Mouse (Mus musculus) mouse trophoblast stem cell (cell line): ENCODE results near the gene Gm20388.

Experiments used
- in situ Hi-C, 2 experiments: fragments of 300-500 bp; cut with MseI, MboI; formaldehyde crosslinking; loops; 2 replicates in 1 of 2; 3 replicates in 1 of 2; pipeline ENCODE4 v1.15.1; 2025

The Gm20388 gene

DNA sequence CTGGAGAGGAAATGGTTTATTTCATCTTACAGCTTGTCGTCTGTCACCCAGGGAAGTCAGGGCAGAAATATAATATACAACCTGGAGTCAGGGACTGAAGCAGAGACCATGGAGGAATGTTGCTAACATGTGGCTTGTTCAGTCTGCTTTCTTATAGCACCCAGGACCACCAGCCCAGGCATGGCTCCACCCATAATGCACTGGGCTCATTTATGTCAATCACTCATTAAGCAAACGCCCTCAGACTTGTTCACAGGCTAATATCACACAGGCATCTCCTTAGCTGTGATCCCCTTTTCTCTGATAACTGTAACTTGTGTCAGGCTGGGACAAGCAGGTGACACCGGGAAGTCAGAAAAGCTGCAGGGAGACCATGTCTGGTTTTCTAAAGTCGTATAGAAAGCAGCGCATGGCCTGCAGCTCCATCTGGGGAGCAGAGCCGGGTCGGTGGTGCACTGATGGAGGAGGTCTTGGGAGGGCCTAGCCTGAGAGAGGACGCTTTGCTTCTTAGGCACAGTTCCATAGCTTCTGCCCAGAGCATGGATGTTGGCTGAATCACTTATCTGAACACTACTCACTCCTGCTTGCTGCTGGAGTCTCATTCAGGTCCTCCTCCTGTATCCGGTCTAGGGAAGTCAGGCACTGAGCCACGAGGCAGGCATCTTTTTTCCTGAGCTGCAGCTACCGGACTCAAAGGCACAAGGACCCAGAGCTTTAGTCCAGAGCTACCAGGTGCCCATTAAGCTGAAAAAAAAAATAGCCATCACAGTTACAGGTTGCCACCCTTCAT, 1252.5 kb downstream of the Gm20388 start:
- in situ Hi-C loops = no loop called here

DNA sequence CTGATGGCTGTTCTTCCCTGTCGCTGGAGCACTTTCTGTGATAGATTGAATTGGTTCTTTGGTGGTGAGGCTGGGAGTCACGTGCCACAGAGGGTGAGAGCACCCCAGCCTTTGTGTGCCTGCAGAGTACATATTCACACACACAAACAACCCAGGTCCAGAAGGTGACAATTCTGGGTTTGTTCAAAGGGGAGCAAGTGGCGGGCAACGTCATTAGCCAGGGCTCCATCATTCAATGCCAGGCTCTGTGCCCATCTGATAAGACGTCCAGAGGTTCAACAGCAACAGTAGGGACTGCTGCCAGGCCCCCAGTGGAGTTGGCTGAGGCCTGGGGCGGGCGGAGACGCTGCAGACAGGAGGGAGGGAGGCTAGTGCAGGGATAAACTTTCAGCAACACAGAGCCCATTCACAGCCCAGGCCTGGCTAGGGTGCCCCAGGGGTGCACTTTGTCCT, 1253.4 kb downstream of the Gm20388 start:
- in situ Hi-C loops = no loop called here

DNA sequence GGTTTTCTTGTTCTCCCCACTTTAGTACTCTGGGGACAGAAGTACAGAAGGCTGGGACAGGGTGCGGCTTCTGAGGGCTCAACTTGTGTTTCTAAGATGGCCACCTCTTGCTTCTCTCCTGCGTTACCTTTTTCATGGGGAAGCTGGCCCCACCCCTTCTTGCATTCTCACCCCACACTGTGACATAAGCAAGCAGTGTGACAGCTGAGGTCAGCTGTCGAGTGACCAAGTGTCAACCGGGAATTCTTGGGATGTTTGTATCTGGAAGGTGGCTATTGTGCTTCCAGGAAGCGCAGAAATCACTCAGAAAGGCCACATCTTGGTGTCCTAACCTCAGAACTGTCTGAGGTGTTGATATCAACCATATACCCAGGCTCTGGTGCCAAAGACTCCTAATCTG, 1257.4 kb downstream of the Gm20388 start:
- in situ Hi-C loops = no loop called here

DNA sequence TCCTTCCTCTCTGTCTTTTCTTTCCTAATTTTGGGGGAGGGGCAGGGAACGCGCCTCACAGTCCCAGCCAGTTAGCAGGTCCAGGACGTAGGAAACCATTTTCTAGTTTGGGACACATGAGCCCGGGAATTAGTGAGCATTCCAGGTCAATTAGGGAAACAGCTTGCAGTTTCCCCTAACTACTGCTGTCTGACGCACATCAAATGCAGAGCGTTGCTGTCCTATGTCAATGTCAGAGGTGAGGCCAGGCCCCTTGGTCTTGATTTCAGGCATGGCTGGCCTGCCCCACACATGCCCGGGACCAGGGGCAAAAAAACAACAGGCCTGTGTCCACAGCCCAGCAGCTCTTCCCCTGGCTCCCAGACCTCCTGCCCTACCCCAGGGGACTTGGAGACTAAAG, 1259.5 kb downstream of the Gm20388 start:
- in situ Hi-C loops = no loop called here

DNA sequence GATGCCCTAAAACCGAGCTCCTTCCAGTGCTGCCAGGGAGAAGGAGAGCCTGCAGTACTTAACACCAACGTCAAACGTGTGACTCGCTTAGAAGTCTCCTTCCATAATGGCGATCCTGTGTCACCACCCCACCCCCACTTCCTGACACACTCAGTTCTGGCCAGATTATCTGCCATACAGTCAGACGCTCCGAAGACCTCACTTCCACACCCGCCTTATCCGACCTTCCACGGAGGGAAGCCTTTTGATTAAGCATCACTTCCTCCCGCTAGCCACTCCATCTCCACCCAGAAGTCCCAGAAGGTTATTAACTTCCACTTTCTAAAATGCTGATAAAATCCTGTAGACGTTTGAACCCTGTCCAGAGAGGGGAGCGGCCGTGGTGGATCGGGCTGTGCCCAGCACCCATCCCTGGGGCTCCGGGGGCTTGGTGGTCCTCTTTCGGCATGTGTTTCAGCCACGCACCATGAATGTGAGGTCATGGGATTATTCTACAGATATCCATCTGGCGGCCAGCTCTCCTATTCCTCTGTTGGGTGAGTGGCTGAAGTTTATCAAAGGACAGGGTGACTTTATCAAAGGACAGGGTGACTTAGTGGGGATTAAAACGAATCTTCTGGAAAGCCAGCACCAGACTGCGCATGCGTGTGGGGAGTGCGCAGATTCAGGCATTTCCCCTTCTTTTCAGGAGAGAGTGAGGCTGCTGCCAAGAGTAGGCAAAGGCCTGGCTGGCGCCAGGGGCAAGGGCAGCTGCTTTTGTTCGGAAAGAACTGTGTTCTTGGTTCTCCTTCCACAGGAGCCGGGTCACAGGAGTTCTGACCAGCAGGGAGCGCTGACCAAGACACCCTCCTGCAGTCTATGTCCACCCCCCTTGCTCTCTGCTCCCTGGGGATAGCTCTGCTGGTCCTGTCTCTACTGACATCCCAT, 1260.2 kb downstream of the Gm20388 start:
- in situ Hi-C loops = no loop called here

DNA sequence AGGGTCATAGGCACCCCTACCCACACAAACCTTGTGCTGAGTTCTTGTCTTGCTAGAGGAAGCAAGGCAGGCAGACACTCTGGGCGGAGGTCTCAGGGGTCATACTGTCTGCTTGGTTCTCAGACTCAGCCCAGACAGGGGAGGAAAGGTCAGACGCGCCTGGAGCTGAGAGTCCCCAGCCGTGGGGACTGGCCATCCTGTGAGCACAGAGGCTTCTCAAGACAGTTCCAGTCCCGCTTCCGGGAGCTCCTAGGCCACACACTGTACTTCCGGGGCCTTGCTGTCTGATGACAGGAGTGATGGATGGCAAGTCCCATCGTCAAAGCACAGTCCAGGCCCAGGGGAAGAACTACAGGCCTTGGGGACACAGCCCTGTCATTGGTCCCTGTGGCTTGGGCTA, 1261.9 kb downstream of the Gm20388 start:
- in situ Hi-C loops = no loop called here

DNA sequence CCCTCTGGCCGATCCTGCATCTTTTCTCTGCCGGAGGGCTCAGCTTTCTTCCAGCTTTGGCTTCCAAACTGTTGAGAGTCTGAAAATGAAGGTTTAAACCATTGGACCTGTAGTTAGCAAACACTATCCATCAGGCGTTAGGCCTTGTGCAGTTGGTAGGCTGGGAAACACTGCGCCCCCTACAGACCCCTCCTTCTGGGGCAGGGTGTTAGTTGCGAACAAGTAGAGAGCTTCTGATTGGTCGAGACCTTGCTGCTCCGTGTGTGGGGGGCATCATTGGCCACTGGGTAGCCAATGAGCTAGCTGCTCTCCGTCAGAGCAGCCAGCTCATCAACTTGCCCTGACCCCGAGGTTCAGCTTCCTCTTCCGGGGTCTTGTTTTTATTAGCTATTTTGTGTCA, 1263.5 kb downstream of the Gm20388 start:
- in situ Hi-C loops = no loop called here

DNA sequence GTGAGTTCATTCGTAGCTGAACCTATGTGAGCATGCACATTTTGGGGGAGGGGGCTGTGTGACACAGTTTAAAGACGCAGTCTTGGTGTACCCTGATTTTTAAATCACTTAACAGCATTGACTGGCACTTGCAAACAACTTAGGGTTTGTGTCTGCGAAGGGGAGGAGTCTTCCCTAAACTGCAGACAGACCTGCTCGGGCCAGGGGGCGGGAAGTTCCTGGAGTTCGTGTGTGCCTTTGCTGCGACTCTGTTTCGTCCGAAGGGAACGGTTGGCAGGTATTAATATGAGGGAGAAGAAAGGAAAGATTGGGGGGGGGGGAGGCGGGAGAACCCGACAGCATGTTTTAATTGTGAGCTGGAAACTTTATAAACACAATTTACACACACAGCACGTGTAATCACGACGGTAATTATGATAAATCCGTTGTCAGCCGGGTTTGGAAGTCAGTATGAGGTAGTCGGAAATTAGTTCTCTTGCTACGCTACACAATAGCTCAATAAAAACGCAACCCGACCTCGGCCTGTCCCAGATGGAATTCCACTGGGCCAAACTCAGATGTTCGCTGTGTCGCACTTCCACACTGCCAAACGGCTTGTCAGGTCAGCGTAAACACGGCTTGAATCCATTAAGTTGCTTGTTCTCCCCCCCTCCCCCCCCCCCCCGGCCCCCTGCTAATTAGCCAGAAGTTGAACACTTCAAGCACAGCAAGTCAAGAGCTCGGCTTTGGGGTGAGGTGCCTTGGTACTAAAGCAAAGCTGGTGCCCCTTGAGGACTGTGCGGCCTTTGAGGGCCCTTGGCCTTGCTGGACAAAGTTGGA, 1264.3 kb downstream of the Gm20388 start:
- in situ Hi-C loops = no loop called here

DNA sequence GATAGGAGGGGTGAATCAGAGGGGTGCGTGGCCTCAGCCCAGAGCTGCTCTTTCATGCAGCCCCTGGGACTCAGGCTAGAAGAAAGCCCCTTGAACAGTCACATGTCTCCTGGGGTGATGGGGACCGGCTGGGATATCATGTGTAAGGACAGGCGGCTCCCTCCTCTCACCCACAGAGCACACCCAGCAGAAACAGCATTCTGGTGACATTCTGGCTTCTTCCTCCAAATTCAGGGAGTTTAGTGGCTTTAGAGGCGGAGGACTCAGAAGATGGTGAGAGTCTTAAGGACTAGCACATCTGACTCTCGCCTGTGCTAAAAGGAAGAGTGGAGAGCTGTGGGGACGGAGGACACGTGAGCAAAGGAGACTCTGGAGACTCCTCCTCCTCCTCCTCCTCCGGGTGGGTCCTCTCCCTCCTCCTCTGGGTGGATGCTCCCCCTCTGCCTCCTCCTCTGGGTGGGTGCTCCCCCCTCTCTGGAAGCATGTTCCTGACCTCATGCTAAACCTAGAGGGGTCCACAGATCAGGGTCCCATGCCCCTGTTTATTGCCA, 1265.0 kb downstream of the Gm20388 start:
- in situ Hi-C loops = no loop called here

DNA sequence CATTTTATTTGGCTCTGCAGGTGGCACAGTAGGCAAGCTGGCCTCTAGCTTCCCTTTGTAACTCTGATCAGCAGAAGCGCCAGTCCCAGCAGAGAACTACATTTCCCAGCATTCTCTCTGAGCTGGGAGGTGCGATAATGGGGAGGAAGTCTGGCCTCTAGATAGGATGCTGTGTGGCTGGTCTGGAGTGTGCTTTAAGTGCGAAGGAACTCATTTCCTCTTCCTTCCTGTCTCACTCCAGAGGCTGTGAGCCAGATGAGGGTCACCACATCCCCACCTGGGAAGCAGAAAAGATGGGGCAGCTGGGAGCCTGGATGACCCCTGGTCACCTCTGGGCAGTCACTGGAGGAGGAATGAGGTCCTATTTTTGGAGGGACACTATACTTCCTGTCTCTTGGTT, 1265.7 kb downstream of the Gm20388 start:
- in situ Hi-C loops = no loop called here

DNA sequence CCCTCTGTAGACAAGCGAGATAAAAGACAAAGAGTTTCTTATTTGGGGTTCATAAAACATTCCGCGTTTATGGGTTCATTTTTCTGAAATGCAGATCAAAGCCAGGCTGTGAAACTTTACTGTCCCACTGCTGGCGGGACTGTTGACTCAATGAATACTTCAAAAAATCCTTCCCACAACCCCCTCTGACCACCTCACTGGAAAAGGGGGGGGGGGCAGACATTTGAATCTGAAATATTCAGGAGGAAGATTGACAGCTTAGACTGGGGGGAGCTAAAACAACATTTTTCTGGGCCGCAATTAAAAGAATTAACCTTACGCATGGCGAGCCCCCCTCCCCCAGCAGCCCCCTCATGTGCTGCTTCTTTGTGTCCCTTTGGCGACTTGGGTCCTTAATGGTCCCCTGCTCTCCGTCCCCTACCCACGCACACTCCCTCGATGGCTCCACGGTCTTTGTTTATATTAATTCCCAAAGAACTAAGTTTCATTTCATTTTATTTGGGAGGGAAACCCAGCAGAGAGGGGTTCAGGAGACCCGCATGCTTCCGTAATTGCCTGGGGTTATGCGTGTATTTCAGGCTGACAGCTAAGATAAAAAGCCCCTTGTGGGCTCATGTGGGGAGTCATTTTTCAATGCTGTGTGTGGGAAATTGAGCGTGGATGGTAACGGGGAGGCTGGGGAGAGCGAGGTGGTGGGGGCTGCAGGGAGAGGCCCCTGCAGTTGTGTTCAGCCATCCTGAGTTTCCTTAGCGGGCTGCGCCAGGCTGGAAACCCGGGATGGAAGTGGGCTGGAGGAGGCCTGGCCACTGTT, 1270.0 kb downstream of the Gm20388 start:
- in situ Hi-C loops = no loop called here

DNA sequence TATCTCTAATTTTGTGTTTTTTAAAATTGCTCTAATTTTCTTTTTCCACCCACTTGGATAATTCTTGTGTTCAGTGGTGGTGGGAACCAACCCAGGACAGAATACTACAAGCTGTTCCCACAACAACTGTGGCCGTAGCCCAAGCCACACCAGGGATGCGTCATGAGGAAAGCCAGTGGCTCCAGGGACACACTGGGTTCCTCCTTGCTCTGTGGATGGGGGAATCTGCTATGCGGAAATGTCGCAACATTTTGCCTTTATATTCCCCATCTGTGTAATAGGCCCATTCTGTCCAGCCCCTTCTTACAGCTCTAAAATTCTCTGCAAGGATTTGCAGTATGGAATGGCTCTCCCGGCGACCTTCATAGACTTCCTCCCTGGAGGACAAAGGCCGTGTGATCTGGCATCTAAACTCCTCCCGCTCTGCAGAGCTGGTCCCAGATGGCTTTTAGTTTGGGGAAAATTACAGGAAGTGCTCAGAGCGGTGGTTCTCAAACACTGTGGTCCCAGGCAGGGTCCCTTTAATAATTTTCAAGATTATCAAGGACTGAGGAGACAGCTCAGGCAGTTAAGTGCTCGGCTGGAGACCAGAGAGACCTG, 1270.7 kb downstream of the Gm20388 start:
- in situ Hi-C loops = no loop called here

DNA sequence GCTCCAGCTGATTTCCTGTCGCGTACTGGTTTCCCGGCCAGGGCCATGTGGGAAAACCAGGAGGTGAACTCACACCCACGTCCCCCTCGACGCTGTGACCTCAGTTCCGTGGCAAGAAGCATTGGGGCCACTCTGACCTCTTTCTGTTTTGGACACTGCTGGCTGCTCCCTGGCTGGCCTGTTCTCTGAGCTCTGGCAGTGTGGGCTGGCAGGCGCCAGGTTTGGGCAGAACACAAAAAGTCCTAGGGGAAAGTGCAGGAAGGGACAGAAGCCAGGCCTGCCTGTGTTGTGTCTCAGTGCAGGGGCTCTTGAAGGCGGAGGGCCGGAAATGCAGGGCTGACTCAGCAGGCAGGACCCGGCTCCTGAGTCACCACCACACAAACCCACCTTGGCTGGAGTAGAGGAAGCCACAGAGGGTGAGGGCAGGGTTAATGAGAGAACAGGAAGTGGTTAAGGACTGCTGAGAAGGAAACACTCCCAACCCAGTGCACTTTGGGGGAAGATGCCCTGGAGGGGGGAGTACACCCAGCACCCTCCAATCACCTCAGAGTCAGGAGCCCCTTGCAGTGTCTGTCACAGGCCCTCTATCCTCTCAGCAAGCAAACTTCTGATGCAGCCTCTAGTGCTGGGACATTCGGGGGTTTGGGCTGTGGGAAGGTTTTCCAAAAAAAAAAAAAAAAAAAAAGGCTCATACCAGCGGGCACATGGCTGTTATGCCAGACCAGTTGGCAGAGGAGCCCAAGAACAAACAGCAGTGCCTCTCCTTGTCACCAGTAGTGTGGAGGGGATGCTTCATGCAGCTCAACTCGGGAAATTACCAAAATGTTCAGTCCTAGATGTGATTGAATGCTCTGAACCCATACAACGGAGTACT, 1277.1 kb downstream of the Gm20388 start:
- in situ Hi-C loops = no loop called here

DNA sequence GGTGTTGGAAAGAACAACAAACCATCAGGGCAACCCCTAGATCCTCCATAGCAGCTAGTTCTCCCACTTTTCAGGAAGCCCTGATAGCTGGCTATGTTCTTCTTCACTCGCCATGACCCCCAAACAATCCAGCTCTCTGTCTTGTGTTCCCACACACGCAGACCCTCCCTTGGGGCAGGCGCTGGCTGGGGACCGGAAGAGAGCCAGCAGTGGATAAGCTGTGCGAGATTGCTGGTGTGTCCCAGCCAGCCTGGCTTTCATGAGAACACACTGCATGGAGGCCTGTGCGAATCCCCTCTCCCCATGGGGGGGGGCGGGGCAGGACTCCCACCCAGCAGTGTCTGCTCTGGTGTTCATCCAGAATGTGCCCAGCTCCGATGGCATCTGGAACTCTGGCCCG, 1278.4 kb downstream of the Gm20388 start:
- in situ Hi-C loops = no loop called here

DNA sequence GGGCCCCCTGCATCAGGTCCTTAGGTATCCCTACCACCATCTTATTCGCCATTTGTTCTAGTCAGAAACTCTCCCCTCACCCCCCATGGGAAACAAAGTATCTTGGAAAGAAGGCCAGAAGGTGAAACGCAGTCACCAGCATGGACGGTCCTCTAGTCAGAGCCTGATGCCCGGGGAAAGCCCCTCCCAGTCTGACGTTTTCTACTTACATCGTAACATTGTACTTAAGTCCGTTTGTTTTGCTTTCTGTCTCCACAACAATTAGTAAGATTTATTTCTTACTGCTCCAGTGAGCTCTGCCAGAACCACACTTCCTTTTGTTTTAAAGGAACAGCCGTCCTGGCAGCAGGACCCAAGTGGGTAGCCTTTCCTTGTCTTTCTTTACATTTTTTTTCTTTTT, 1281.8 kb downstream of the Gm20388 start:
- in situ Hi-C loops = no loop called here

DNA sequence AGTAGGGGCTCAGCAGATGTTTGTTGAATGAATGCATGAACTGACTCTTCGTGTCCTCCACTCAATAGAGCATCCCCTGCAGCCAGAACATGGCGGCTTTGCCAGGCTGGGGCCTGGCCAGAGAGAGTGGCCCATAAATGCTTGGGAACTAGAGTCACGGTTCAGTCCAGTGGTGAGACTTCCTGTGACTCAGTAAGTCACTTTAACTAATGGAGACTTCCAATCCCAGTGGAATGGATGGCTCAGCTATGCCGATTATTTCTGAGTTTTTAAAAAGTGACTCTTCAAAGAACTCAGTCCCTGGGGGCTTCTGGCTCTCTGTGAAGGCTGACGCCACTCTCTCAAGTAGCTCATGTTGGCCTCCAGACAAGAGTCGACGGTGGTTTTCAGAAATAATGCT, 1285.3 kb downstream of the Gm20388 start:
- in situ Hi-C loops = no loop called here

DNA sequence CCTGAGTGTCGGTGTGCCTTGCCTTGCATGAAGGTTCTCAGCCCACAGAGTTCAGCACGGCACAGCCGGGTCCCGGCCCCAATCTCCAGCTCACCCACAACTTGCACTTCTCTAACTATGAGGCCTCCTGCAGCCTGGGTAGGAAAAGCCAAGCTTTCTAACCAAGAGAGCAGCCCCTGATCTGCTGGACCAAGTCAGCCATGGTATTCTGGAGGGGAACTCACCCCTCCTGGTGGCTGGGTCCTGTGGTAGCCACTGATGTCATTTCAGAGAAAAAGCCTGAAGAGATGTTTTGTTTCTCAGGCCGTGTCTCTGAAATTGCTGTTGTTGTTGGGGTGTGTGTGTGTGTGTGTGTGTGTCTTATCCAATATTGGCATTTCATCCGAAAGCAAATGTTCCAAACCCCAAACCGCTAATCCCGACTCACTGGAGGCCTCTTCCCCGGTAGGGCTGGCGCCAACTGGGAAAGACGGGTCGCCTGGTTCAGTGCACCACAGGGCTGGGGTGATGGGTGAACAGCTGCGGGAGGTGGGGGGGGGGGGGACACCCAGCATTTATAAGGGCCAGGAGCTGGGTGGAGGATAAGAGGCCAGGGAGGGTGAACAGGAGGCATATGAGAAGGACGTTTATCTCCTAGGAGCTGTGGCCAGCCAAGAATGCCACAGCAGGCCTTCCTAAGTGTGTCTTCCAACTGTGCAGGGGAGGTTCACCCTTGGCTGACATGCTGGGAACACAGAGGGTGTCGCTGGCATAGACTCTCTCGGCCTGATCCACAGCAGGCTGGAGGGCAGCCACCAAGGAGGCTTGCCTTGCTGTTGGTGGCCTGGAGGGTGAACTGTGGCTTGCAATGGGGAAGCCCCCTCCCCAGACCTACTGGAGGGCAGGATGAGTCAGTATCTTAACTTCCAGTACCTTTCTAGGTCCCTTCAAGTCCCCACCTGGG, 1286.4 kb downstream of the Gm20388 start:
- in situ Hi-C loops = no loop called here

DNA sequence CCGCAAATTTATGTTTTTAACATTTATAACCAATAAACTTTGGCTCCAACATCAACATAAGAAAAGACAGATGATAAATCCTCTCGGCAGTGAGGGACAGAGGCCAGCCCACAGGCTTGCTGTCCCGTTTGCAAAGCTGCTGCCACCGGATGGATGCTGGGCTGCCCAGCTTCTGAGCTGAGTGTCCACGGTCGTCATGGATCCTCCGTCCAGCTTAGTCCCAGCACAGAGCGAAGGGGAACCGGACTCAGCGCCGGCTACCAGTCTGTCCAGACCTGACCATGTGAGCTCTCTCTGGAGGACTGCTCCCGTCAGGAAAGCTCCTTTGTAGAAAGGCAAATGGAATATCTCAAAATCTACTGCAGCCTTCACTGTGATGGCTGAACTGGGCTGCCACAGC, 1289.4 kb downstream of the Gm20388 start:
- in situ Hi-C loops = no loop called here
